Mouse (Mus musculus): Measurements from ENCODE around the gene Smyd3. TPM values are rescaled to one million over a fixed set of nuclear protein-coding genes. Genes with fewer than 3 reads are reported as not detected.

Gene Smyd3
- polyA plus RNA-seq, 1 experiment, result 2.4 TPM

- H3K36me3 ChIP-seq (ENCODE audit: control insufficient read depth, insufficient read depth, low read length), result no peaks in the 10 kb centered on the region
- no peak overlapping the region for H3K27ac ChIP-seq (ENCODE audit: control insufficient read depth, insufficient read depth, low read depth, low read length)
- no peak for TF ChIP-seq POLR2A (IDR thresholded peaks at IDR 0.05; ENCODE audit: control insufficient read depth, low read depth, low read length)
- no peak for TF ChIP-seq CTCF (IDR thresholded peaks at IDR 0.05; ENCODE audit: control insufficient read depth, insufficient read depth, insufficient replicate concordance, low read depth, low read length)
- H3K27me3 ChIP-seq (ENCODE audit: control insufficient read depth, insufficient read depth, low read length), result no peaks in the 10 kb centered on the region
- H3K4me1 ChIP-seq (ENCODE audit: control insufficient read depth, insufficient read depth, low read length), result no peaks in the 10 kb centered on the region
- no peak overlapping the region for H3K4me3 ChIP-seq (ENCODE audit: control insufficient read depth, low read depth, low read length)
Observed at GRCm38 (mm10) chr1:179436596-179436995, 81.2 kb downstream of the Smyd3 start.

DNA sequence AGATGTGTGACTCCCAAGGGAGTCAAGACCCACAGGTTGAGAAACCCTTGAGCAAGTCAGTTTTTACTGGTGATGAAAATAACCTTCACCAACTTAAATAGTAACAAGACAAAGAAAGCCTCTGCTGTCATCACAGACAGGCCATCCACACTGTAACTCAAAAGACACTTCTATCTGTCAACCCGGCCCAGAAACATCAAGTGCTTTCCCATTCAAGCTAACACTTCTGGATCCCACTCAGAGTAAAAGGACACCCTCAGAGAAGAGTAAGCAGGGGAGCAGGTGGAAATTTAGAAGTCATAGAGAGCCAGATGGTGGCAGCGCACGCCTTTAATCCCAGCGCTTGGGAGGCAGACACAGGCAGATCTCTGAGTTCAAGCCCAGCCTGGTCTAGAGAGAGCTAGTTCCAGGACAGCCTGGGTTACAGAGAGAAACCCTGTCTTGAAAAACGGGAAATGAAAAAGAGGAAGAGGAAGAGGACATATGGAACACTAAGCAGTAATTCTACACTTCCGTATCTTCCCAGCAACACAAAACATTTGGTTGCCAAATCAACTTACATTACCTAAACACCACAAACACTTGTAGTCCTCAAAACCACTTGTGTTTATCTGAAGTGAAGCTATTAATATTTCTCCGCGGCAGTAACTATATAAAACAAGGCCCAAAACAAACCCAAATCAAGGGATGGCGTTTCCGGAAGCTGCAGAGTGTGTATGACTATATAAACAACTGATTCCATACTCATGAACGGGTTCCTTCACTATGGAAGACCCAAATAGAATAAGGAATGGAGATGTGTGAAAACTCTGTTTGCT, 83.2 kb downstream of the Smyd3 start:
- TF ChIP-seq CTCF (IDR thresholded peaks at IDR 0.05; ENCODE audit: control insufficient read depth, insufficient read depth, insufficient replicate concordance, low read depth, low read length) (no peak), POLR2A (IDR thresholded peaks at IDR 0.05; ENCODE audit: control insufficient read depth, low read depth, low read length) (no peak)

GRCm38 (mm10) chr1:179433828-179434227, 84.0 kb downstream of the Smyd3 start:
- no peaks in the 10 kb centered on the region for H3K4me1 ChIP-seq (ENCODE audit: control insufficient read depth, insufficient read depth, low read length)
- H3K27me3 ChIP-seq (ENCODE audit: control insufficient read depth, insufficient read depth, low read length), result no peaks in the 10 kb centered on the region
- TF ChIP-seq CTCF (IDR thresholded peaks at IDR 0.05; ENCODE audit: control insufficient read depth, insufficient read depth, insufficient replicate concordance, low read depth, low read length) (no peak), POLR2A (IDR thresholded peaks at IDR 0.05; ENCODE audit: control insufficient read depth, low read depth, low read length) (no peak)
- no peak overlapping the region for H3K27ac ChIP-seq (ENCODE audit: control insufficient read depth, insufficient read depth, low read depth, low read length)
- no peaks in the 10 kb centered on the region for H3K36me3 ChIP-seq (ENCODE audit: control insufficient read depth, insufficient read depth, low read length)
- H3K4me3 ChIP-seq (ENCODE audit: control insufficient read depth, low read depth, low read length), result no peak overlapping the region

More for the DNA sequence above, 83.2 kb downstream of the Smyd3 start:
- no peaks in the 10 kb centered on the region for H3K4me1 ChIP-seq (ENCODE audit: control insufficient read depth, insufficient read depth, low read length)
- H3K27me3 ChIP-seq (ENCODE audit: control insufficient read depth, insufficient read depth, low read length), result no peaks in the 10 kb centered on the region
- H3K27ac ChIP-seq (ENCODE audit: control insufficient read depth, insufficient read depth, low read depth, low read length), result no peak overlapping the region
- H3K36me3 ChIP-seq (ENCODE audit: control insufficient read depth, insufficient read depth, low read length), result no peaks in the 10 kb centered on the region
- no peak overlapping the region for H3K4me3 ChIP-seq (ENCODE audit: control insufficient read depth, low read depth, low read length)

DNA sequence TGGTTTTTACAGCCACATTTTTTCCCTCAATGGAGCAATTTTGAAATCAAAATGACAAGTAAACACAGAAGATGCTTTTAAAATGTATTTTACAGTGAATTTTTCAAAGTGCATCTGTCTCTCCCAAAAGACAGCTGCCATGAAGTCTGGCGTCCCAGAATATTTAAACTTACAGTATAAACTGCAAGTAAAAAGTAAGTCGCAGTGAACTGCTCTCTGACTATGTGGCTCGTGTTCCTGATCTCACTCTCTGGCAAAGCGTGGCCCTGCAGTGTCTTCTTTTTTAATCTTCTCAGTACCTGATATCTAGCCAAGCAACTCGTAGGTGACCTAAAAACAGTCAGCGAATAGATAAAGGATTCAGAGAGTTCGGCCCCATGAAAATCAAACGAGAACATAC, 84.5 kb downstream of the Smyd3 start:
- H3K4me1 ChIP-seq (ENCODE audit: control insufficient read depth, insufficient read depth, low read length), result no peaks in the 10 kb centered on the region
- no peak overlapping the region for H3K4me3 ChIP-seq (ENCODE audit: control insufficient read depth, low read depth, low read length)
- TF ChIP-seq CTCF (IDR thresholded peaks at IDR 0.05; ENCODE audit: control insufficient read depth, insufficient read depth, insufficient replicate concordance, low read depth, low read length), result no peak
- no peak for TF ChIP-seq POLR2A (IDR thresholded peaks at IDR 0.05; ENCODE audit: control insufficient read depth, low read depth, low read length)
- H3K27me3 ChIP-seq (ENCODE audit: control insufficient read depth, insufficient read depth, low read length), result no peaks in the 10 kb centered on the region
- H3K27ac ChIP-seq (ENCODE audit: control insufficient read depth, insufficient read depth, low read depth, low read length), result no peak overlapping the region
- no peaks in the 10 kb centered on the region for H3K36me3 ChIP-seq (ENCODE audit: control insufficient read depth, insufficient read depth, low read length)

DNA sequence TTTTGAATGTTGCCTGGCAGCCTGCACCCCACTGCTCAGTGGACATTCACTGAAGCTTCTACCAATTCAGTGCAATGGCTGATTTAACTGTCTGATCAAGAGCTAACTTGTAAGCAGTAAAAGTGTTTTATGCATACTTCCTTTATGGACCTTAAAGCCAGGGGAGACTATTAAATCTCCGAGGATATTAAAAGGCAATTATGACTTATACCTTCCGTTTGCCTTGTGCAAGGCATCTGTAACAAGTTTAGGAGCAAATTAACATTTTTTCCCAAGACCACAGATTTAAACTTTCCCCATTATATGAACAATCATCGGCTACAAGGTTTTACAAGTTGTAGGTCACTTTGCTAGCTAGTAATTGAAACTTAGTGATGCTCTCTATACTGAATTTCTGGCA, 87.8 kb downstream of the Smyd3 start:
- TF ChIP-seq POLR2A (IDR thresholded peaks at IDR 0.05; ENCODE audit: control insufficient read depth, low read depth, low read length), result no peak
- TF ChIP-seq CTCF (IDR thresholded peaks at IDR 0.05; ENCODE audit: control insufficient read depth, insufficient read depth, insufficient replicate concordance, low read depth, low read length), result no peak
- no peaks in the 10 kb centered on the region for H3K27me3 ChIP-seq (ENCODE audit: control insufficient read depth, insufficient read depth, low read length)

GRCm38 (mm10) chr1:179424879-179425472, 92.9 kb downstream of the Smyd3 start:
- Histone ChIP-seq H3K4me3 (ENCODE audit: control insufficient read depth, low read depth, low read length) (no peak overlapping the region), H3K36me3 (ENCODE audit: control insufficient read depth, insufficient read depth, low read length) (no peaks in the 10 kb centered on the region), H3K27me3 (ENCODE audit: control insufficient read depth, insufficient read depth, low read length) (no peaks in the 10 kb centered on the region), H3K27ac (ENCODE audit: control insufficient read depth, insufficient read depth, low read depth, low read length) (no peak overlapping the region), H3K4me1 (ENCODE audit: control insufficient read depth, insufficient read depth, low read length) (no peaks in the 10 kb centered on the region)
- TF ChIP-seq POLR2A (IDR thresholded peaks at IDR 0.05; ENCODE audit: control insufficient read depth, low read depth, low read length), result no peak
- TF ChIP-seq CTCF (IDR thresholded peaks at IDR 0.05; ENCODE audit: control insufficient read depth, insufficient read depth, insufficient replicate concordance, low read depth, low read length), result no peak

More for the DNA sequence above, 87.8 kb downstream of the Smyd3 start:
- Histone ChIP-seq H3K36me3 (ENCODE audit: control insufficient read depth, insufficient read depth, low read length) (no peaks in the 10 kb centered on the region), H3K4me3 (ENCODE audit: control insufficient read depth, low read depth, low read length) (no peak overlapping the region), H3K27ac (ENCODE audit: control insufficient read depth, insufficient read depth, low read depth, low read length) (no peak overlapping the region), H3K4me1 (ENCODE audit: control insufficient read depth, insufficient read depth, low read length) (no peaks in the 10 kb centered on the region)

DNA sequence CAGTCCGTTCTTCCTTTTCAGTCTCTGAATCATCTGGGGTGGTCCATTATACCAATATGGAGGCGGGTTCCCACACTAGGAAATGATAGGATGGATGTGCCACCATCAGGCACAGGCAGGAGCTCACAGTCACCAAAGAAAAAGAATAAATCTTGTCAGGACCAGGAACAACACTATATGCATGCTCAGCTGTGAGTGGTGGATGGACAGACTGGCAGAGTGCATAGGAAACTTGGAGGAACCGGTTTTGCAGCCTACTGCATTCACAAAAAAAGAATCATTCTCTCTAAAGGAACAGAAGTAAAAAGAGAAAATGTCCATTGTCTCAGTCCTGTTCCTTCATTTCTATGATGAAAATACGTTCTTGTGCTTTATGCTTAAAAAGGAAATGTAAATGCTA, 98.8 kb downstream of the Smyd3 start:
- no peaks in the 10 kb centered on the region for H3K27me3 ChIP-seq (ENCODE audit: control insufficient read depth, insufficient read depth, low read length)
- no peaks in the 10 kb centered on the region for H3K4me1 ChIP-seq (ENCODE audit: control insufficient read depth, insufficient read depth, low read length)
- no peak overlapping the region for H3K27ac ChIP-seq (ENCODE audit: control insufficient read depth, insufficient read depth, low read depth, low read length)
- no peak overlapping the region for H3K4me3 ChIP-seq (ENCODE audit: control insufficient read depth, low read depth, low read length)
- no peaks in the 10 kb centered on the region for H3K36me3 ChIP-seq (ENCODE audit: control insufficient read depth, insufficient read depth, low read length)
- TF ChIP-seq CTCF (IDR thresholded peaks at IDR 0.05; ENCODE audit: control insufficient read depth, insufficient read depth, insufficient replicate concordance, low read depth, low read length) (no peak), POLR2A (IDR thresholded peaks at IDR 0.05; ENCODE audit: control insufficient read depth, low read depth, low read length) (no peak)

All from testis, adult 2 months (tissue).